Mouse (Mus musculus): Measurements from ENCODE around the gene Ubald1. TPM values are rescaled to one million over a fixed set of nuclear protein-coding genes. Genes with fewer than 3 reads are reported as not detected.

The Ubald1 gene
- 41.3 and 44.3 TPM in 2 replicates for total RNA-seq (2021)
- long read RNA-seq, full-length matches to known transcripts = 7 of 19 reads
- long read RNA-seq, partial matches to known transcripts = 10 of 19 reads
- long read RNA-seq, other reads (novel, unspliced or antisense) = 2 of 19 reads

- DNase-seq = peak; percentile 98
Observed at GRCm38 (mm10) chr16:4880136-4880825, at the start of gene Ubald1. Gene Ubald1, minus strand, starts transcription at chr16:4880315.

DNA sequence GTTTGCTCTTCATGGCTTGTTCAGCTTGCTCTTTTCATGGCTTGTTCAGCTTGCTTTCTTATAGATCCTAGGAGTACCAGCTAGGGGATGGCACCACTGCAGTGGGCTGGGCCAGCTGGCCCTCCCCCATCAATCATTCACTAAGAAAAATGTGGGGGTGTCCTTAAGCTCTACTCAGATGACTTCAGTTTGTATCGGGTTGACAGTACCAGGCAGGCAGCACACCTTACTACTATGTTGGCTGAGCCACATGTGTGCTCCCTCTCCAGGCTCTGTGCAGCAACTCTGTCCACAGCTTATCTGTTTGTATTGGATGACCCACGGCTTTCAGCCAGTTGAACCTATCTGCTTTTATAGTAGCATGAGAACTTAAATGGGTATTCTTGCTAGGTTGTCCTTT is 48.4 kb upstream of the Ubald1 start:
- no peak for DNase-seq

DNA sequence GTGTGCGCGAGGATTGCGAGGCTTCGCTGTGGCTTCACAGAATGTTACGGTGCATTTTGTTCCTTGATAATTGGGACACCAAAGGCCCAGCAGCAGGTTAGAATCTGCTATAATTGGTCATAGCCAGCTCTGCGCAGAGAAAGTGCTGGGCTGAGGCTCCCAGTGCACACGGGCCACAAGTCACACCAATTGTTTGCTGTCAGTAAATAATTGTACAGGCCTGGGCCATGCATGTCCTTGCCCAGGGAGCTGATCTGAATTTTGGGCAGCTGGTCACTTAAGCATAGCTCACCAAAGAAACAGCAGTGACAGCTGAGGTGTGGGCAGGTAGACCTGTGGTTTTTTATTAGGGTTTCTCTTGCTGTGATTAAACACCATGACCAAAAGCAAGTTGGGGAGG is 47.9 kb upstream of the Ubald1 start:
- DNase-seq = no peak

GRCm38 (mm10) chr16:4923996-4924395 is 43.9 kb upstream of the Ubald1 start:
- no peak for DNase-seq

- DNase-seq = no peak
Observed at GRCm38 (mm10) chr16:4922481-4922880, 42.4 kb upstream of the Ubald1 start.

DNA sequence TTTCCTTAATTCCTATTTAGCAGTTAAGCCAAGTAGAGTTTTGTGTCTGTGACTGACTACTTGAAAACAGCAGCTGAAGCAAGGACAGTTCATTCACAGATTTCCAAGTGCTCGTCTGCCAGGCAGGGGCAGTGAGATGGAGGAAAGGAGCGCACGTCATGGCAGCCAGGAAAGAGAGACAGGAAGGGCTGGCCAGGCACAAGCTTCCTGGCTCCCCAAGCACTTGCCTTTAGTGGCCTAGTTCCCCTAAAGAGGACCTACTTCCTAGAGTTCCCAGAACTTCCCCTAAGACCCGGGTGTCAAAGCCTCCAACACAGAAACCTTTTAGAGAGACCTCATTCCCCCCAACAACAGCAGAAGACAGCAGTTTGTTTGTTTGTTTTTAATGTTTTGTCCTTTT is 40.4 kb upstream of the Ubald1 start:
- DNase-seq = no peak

GRCm38 (mm10) chr16:4916608-4917007 is 36.5 kb upstream of the Ubald1 start:
- DNase-seq = no peak

DNA sequence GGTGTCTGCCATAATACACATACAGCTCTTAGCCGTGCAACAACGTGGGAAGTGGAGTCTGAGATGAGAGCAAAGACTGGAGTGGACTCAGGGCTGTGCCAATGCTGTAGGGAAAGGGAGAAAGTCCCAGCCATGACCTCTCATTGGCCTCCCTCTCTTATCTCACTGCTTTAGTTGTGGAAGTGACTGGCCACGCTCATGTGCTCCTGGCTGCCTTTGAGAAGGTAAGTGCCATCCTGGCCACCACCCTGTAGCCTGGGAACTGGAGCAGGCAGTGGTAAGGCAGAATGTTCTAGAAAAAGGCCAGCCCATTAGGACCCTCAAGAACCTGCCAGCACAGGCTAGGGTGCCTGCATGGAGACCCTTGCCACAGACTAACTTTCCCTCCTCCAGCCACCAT is 35.8 kb upstream of the Ubald1 start:
- no peak for DNase-seq

GRCm38 (mm10) chr16:4913783-4914735 is 33.9 kb upstream of the Ubald1 start:
- peak; percentile 78 for DNase-seq

DNA sequence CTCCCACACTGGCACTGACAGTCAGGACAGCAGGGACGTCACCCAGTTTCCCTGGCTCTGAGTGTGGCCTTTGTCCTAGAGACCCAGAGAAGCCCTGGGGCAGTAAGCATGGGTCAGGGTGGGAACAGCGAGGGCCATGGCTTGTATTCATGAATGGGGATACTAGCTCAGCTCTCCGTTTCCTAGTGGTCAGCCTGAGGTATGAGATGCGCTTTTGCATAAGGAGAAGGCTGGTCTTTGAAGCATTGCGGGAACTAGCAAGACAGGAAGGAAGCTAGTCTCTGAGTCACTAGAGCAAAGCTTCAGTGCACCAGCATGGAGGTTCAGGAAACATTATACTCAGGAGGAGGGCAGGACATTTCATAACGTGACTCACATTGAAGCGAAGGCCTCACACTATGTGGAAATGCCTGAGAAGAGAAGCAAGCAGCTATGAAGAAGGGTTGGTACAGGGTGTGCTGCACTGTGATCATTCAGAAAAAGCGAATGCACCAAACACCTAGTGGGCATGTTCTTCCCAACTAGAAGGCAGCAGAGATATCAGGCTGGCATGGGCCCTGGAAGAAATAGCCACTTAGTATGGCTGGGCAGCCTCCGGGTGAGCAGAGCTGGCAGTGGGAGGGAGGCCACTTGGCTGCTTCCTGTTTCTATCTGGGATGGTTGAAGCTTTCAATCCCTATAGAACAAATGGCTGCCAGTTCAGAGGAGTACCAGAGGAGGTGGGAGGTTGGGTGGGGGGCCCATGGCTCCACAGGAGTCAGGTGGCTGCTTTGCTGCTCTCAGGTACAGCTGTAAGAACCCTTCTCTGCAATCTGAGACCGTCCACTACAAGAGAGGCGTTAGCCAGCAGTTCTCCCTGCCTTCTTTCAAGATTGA is 33.0 kb upstream of the Ubald1 start:
- DNase-seq = no peak

- DNase-seq = no peak
Observed at GRCm38 (mm10) chr16:4912074-4912648, 32.0 kb upstream of the Ubald1 start.

DNA sequence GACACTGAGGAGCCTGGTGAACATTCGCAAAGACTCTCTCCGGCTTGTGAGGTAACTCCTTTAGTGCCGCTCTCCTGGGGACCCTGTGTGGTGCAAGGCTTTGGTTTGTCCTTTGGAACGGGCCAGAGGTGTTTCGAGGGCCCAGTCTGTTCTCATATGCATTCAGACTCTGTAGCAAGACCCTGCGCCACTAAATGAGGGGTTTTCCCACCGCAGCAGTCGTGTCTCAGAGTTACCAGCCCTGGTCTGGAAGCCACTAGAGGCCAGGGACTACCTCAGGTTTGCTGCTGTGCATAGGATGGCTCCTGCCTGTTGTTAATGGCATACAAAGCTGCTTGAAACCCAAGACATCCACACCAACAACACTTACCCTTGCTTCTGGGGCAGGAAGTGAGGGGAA is 30.6 kb upstream of the Ubald1 start:
- no peak for DNase-seq

- no peak for DNase-seq
Observed at GRCm38 (mm10) chr16:4909745-4910144, 29.6 kb upstream of the Ubald1 start.

- DNase-seq = no peak
Observed at GRCm38 (mm10) chr16:4907972-4908371, 27.9 kb upstream of the Ubald1 start.

DNA sequence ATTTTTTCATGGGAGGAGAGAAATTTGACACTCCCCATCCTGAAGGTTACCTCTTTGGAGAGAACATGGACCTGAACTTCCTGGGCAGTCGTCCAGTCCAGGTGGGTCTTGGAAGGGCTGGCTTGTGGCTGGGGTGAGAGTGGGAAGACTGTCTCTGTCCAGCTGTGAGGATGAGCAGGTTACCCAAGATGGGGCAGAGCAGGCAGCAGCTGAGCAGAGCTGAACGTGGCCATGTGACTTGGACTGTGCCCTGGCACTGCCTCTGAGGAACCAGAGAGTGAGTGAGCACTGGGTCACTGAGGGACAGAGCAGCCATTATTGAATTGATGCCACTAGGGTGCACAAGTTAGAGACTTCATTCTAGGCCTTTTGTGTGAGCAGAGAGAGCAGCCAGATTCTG is 27.3 kb upstream of the Ubald1 start:
- DNase-seq = no peak

DNA sequence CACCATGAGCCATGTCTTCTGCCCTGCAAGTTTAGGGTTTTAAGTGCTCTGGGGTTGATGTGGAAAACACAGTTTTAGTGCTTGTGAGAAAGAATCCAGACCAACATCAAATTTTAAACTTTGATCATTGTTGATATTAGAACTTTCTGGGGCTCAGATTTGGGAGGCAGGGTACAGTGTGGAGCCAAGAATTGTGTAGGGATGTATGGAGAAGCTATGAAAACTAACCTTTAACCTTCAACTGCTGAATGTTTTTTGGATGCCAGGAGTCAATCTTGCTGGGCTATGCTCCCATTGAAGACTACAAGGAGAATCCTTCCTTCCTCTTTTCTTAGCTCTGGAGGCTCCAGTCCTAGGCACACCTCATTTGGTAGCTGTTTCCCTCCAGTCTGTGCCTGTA is 26.4 kb upstream of the Ubald1 start:
- DNase-seq = no peak

- no peak for DNase-seq
Observed at GRCm38 (mm10) chr16:4905591-4905990, 25.5 kb upstream of the Ubald1 start.

DNA sequence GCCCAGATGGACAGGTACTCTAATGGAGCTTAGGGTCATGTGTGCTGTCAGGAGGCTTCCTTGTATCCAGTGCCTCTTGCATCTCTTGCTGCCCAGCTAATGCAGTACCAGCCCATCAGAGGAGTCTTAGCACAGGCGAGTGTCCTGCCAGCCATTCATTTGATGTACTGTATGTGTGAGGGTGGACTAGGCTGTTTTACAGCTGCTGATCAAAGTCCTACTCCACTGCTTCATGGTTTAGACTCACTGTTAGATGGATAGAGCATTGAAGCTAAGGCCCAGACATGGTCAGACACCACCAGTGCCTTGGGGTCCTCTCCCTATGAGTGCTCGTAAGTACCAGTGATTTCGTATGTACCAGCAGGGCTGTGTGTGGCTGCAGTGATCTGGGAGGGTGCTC is 24.8 kb upstream of the Ubald1 start:
- DNase-seq = no peak

DNA sequence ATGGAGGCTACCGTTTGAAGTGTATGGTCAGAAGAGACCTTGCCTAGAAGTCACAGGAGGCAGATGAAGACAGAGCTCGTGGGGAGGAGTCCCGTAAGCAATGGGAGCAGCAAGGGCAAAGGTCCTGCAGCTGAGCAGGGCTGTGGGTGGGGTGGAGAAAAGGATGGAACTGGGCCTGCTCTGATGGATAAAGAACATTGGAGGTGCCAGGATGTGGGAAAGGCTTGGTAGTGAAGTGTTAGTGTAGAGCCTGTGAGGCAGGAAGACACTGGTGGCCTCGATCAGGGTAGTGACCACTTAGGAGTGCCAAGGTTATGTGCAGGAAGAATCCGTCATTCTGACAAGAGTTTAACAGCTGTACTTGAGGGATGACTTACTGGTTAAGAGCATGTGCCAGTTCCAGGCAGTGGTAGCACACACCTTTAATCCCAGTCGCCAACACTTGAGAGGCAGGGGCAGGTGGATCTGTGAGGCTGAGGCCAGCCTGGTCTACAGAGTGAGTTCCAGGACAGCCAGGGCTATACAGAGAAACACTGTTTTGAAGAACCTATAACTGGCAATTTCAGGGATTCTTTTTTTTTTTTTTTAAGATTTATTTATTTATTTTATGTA is 23.5 kb upstream of the Ubald1 start:
- no peak for DNase-seq

DNA sequence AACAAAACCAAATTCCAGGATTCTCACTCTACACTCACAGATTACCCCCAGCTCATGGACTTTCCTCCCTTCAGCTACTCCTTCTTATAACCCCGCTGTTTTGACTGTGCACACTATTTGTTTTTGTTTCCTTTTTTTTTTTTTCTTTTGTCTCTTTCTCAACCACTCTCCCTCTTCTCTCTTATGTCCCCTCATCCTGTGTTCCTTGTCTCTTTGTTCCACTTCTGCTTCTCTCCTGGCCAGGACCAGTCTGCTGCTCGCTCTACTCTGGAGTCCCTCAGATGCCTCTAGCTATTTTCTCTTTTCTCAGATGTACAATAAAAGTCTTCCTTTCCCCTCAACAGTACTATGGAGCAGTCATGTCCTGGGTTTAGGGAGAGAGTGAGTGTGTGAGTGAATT is 22.3 kb upstream of the Ubald1 start:
- no peak for DNase-seq

DNA sequence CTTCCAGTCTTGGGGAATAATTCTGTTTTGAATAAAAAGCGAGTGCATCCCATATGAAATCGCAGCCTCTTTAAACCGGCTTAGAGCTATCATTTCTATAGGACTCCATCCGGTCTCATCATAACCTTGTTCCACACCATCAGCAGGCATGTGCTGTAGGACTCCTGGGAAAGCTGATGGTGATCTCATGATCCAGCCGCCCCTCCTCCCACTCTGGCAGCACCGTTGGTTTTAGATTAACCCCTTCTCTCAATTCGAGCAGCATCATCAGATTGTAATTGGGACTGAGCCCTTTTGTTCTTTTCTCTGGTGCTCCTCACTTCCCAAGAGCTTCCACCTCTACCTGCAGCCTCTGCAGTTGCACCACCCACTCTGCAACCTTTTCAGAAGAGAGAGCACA is 21.1 kb upstream of the Ubald1 start:
- no peak for DNase-seq

- no peak for DNase-seq
Observed at GRCm38 (mm10) chr16:4899711-4900110, 19.6 kb upstream of the Ubald1 start.

Data from adrenal gland, postnatal 25 days (tissue).